In genomic region chr11:59663776-59664320, GRCm38 (mm10) we compare ENCODE assay signal across 7 mouse cellular contexts. TPM values are rescaled to one million over a fixed set of nuclear protein-coding genes. Genes with fewer than 3 reads are reported as not detected.
DNase-seq lines count a peak whose midpoint lies in the region; ATAC-seq and TF ChIP-seq lines count a peak whose summit lies in the region.

No protein-coding gene starts in this region.

- no peak for TF ChIP-seq EP300 in heart, postnatal 0 days (IDR thresholded peaks at IDR 0.05; ENCODE audit: low read depth)

- peak overlapping the region; percentile 84 for H3K4me3 ChIP-seq in E14TG2a.4 (replicated peaks; ENCODE audit: low read length)
- H3K4me3 ChIP-seq in heart, postnatal 0 days (ENCODE audit: low read depth, low read length): peak overlapping the region; percentile 82
- H3K4me3 ChIP-seq in liver, embryonic 11.5 days (ENCODE audit: low read depth, low read length): peak overlapping the region; percentile 80
- peak overlapping the region; percentile 71 for H3K4me3 ChIP-seq in stomach, embryonic 16.5 days (replicated peaks; ENCODE audit: low read length)

- peaks cover 33% of the 10 kb centered on the region for H3K4me1 ChIP-seq in E14TG2a.4 (replicated peaks; ENCODE audit: low read depth, low read length)
- peaks cover 45% of the 10 kb centered on the region for H3K4me1 ChIP-seq in heart, postnatal 0 days (ENCODE audit: control insufficient read depth, insufficient read depth)
- H3K4me1 ChIP-seq in liver, embryonic 11.5 days (replicated peaks; ENCODE audit: control insufficient read depth, insufficient read depth, low read length): peaks cover 26% of the 10 kb centered on the region
- peaks cover 38% of the 10 kb centered on the region for H3K4me1 ChIP-seq in stomach, embryonic 16.5 days (ENCODE audit: control insufficient read depth, insufficient read depth, low read length)

- no peak for ATAC-seq in heart, postnatal 0 days (ENCODE audit: insufficient read depth, low read depth)
- ATAC-seq in liver, embryonic 11.5 days (replicated peaks; ENCODE audit: low FRiP score): no peak
- no peak for ATAC-seq in stomach, embryonic 16.5 days (ENCODE audit: insufficient read depth, low FRiP score)

- H3K36me3 ChIP-seq in E14TG2a.4 (ENCODE audit: insufficient read depth, low read length): peaks cover 9% of the 10 kb centered on the region; the same call in 1 of the 2 replicates
- H3K36me3 ChIP-seq in heart, postnatal 0 days (replicated peaks; ENCODE audit: control insufficient read depth, insufficient read depth, low read length): no peaks in the 10 kb centered on the region
- H3K36me3 ChIP-seq in liver, embryonic 11.5 days (ENCODE audit: control insufficient read depth, insufficient read depth, low read length): no peaks in the 10 kb centered on the region
- H3K36me3 ChIP-seq in stomach, embryonic 16.5 days (ENCODE audit: control insufficient read depth, insufficient read depth, low read length): no peaks in the 10 kb centered on the region

- H3K4me2 ChIP-seq in heart, postnatal 0 days (ENCODE audit: low read depth, low read length): peak overlapping the region; percentile 93
- H3K4me2 ChIP-seq in liver, embryonic 11.5 days: peak overlapping the region; percentile 86
- peak overlapping the region; percentile 83 for H3K4me2 ChIP-seq in stomach, embryonic 16.5 days (ENCODE audit: low read depth, low read length)

- peak overlapping the region; percentile 97 for H3K27ac ChIP-seq in heart, postnatal 0 days (ENCODE audit: low read depth)
- H3K27ac ChIP-seq in liver, embryonic 11.5 days (ENCODE audit: low read depth, low read length): no peak overlapping the region
- peak overlapping the region; percentile 89 for H3K27ac ChIP-seq in stomach, embryonic 16.5 days (ENCODE audit: low read length)

- DNase-seq in adipocyte (ENCODE audit: low spot score): peak; percentile 61
- peak; percentile 36 for DNase-seq in heart, postnatal 0 days (ENCODE audit: low spot score)
- DNase-seq in liver, embryonic 11.5 days (ENCODE audit: low spot score): no peak
- DNase-seq in layer of hippocampus, postnatal 10 days (ENCODE audit: low spot score in 2 of 2): no peak
- no peak for DNase-seq in left cerebral cortex, adult 8-10 months (ENCODE audit: low spot score in 2 of 2)

- no peak for TF ChIP-seq CTCF in E14TG2a.4 (conservative IDR thresholded peaks at IDR 0.05; ENCODE audit: low read length)
- no peak for TF ChIP-seq CTCF in heart, postnatal 0 days (IDR thresholded peaks at IDR 0.05; ENCODE audit: low read depth)

- 10% methylated on average over 3 of the region's 3 CpGs for WGBS in heart, postnatal 0 days
- 32% methylated on average over 3 of the region's 3 CpGs for WGBS in liver, embryonic 11.5 days
- 17% methylated on average over 3 of the region's 3 CpGs for WGBS in stomach, embryonic 16.5 days

- H3K9ac ChIP-seq in heart, postnatal 0 days (replicated peaks; ENCODE audit: low read depth, low read length): peak overlapping the region; percentile 89
- peak overlapping the region; percentile 80; the same call in 1 of the 2 replicates for H3K9ac ChIP-seq in liver, embryonic 11.5 days (ENCODE audit: low read depth, low read length)
- H3K9ac ChIP-seq in stomach, embryonic 16.5 days (ENCODE audit: low read length): peak overlapping the region; percentile 90

- peaks cover 29% of the 10 kb centered on the region for H3K27me3 ChIP-seq in E14TG2a.4 (ENCODE audit: insufficient read depth, low read length)
- H3K27me3 ChIP-seq in heart, postnatal 0 days (ENCODE audit: control insufficient read depth, insufficient read depth, low read length): no peaks in the 10 kb centered on the region
- peaks cover 2% of the 10 kb centered on the region; the same call in 1 of the 2 replicates for H3K27me3 ChIP-seq in liver, embryonic 11.5 days (replicated peaks; ENCODE audit: control insufficient read depth, insufficient read depth, low read length)
- H3K27me3 ChIP-seq in stomach, embryonic 16.5 days (ENCODE audit: control insufficient read depth, insufficient read depth, low read length): no peaks in the 10 kb centered on the region

- H3K9me3 ChIP-seq in E14TG2a.4 (ENCODE audit: low read length): no peaks in the 10 kb centered on the region
- H3K9me3 ChIP-seq in heart, postnatal 0 days (replicated peaks; ENCODE audit: control insufficient read depth, low read length): no peaks in the 10 kb centered on the region
- H3K9me3 ChIP-seq in liver, embryonic 11.5 days (ENCODE audit: control insufficient read depth, low read length): no peaks in the 10 kb centered on the region
- no peaks in the 10 kb centered on the region for H3K9me3 ChIP-seq in stomach, embryonic 16.5 days (replicated peaks; ENCODE audit: control insufficient read depth, low read length)

RNA-seq across cellular contexts. Expression of gene Mprip, which starts 2.7 kb away (rescaled TPM):
- 132 and 135 TPM in 2 replicates for total RNA-seq in heart, postnatal 0 days (2014; rRNA removed; ENCODE audit: low replicate concordance)
- 32.5 and 35.9 TPM in 2 replicates for polyA plus RNA-seq in heart, postnatal 0 days (2015; fragmentation: Nextera tagmentation; extraction: Ambion mirVana)
- polyA plus RNA-seq in liver, embryonic 11.5 days (2014; fragmentation: Nextera tagmentation; extraction: Ambion mirVana): 44.9 and 46.7 TPM in 2 replicates
- 45.6 and 46.7 TPM in 2 replicates for polyA plus RNA-seq in stomach, embryonic 16.5 days (2015; fragmentation: Nextera tagmentation; extraction: Ambion mirVana)
- total RNA-seq in layer of hippocampus, postnatal 10 days (2021): 100 to 1,000 TPM; 240 to 256 TPM
- total RNA-seq in left cerebral cortex, adult 8-10 months (2022): 100 to 1,000 TPM; 269 to 287 (median 277) TPM

Comparison
In these comparisons a context has a peak if more than half of its experiments do, and no peak if none do; other contexts are left out.
1. DNase-seq: peak in adipocyte (single experiment) and heart, postnatal 0 days (single experiment); none in liver, embryonic 11.5 days (single experiment), layer of hippocampus, postnatal 10 days (0 of 2) and left cerebral cortex, adult 8-10 months (0 of 2).
2. Peak in every context shown above with its lines, with median percentiles within 50 percentile points of each other: H3K4me3 ChIP-seq, H3K4me2 ChIP-seq and H3K9ac ChIP-seq.